Mouse (Mus musculus): ENCODE data around the gene Clip3. TPM values are rescaled to one million over a fixed set of nuclear protein-coding genes. Genes with fewer than 3 reads are reported as not detected.
A peak's percentile ranks its signal among the peaks of the same experiment; 100 is the strongest.

Gene Clip3
- polyA plus RNA-seq, 1 experiment from 2014 or later, result 9.6 TPM

GRCm38 (mm10) chr7:30347828-30348227 lies 56.3 kb downstream of the Clip3 start:
- no peaks in the 10 kb centered on the region for H3K36me3 ChIP-seq (ENCODE audit: control insufficient read depth, insufficient read depth, low read length)
- WGBS, result 2% methylated on average over 30 of the region's 30 CpGs
- 0 out of 2 replicates have a peak overlapping the region, but pooled peaks have one; percentile 3 for H3K4me2 ChIP-seq (replicated peaks; ENCODE audit: low read depth)
- H3K27ac ChIP-seq (replicated peaks), result no peak overlapping the region
- ATAC-seq (ENCODE audit: low FRiP score, low TSS enrichment) (peak; percentile 72), DNase-seq (ENCODE audit: low spot score) (peak; percentile 78)
- H3K4me1 ChIP-seq (replicated peaks; ENCODE audit: control insufficient read depth, insufficient read depth), result no peaks in the 10 kb centered on the region
- H3K4me3 ChIP-seq (ENCODE audit: low read depth, low read length), result no peak overlapping the region
- H3K9me3 ChIP-seq (ENCODE audit: control insufficient read depth, low read length), result no peaks in the 10 kb centered on the region
- H3K9ac ChIP-seq (ENCODE audit: low read length), result no peak overlapping the region
- no peaks in the 10 kb centered on the region for H3K27me3 ChIP-seq (ENCODE audit: control insufficient read depth, insufficient read depth, low read length)
- TF ChIP-seq EP300 (optimal IDR thresholded peaks at IDR 0.05) (no peak), CTCF (IDR thresholded peaks at IDR 0.05; ENCODE audit: low read depth) (peak; percentile 86)

DNA sequence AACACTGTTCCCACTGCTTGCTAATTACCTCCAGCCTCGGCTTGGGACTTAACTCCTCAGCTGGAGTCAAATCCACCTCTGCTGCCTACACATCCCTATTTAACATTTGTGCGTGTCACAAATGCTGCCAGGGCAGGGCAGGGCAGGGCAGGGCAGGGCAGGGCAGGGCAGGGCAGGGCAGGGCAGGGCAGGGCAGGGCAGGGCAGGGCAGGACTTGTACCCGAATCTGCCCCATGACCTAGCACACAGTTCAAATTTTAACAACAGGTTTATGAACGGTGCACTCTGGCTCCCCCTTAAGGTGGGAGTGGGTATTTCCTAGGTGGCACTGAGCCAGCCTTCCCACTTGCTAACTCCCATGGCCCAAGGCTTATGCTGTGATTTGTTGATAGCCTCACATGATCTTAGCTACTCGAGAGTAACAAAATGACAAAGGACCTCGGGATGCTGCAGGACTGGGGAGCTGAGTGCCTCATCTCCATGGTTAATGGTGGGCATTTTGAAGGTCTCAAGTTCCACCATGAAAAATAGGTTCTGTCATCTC lies 61.8 kb downstream of the Clip3 start:
- no peak overlapping the region for H3K4me3 ChIP-seq (ENCODE audit: low read depth, low read length)
- ATAC-seq (ENCODE audit: low FRiP score, low TSS enrichment), result peak; percentile 87
- no peak overlapping the region for H3K9ac ChIP-seq (ENCODE audit: low read length)
- TF ChIP-seq EP300 (optimal IDR thresholded peaks at IDR 0.05), result no peak
- peak; percentile 83 for TF ChIP-seq CTCF (IDR thresholded peaks at IDR 0.05; ENCODE audit: low read depth)
- H3K27me3 ChIP-seq (ENCODE audit: control insufficient read depth, insufficient read depth, low read length), result no peaks in the 10 kb centered on the region
- H3K4me1 ChIP-seq (replicated peaks; ENCODE audit: control insufficient read depth, insufficient read depth), result no peaks in the 10 kb centered on the region; the same call in 1 of the 2 replicates
- DNase-seq (ENCODE audit: low spot score), result peak; percentile 89
- no peaks in the 10 kb centered on the region for H3K36me3 ChIP-seq (ENCODE audit: control insufficient read depth, insufficient read depth, low read length)
- H3K27ac ChIP-seq (replicated peaks), result no peak overlapping the region
- WGBS, result 17% methylated on average over 6 of the region's 6 CpGs
- no peaks in the 10 kb centered on the region for H3K9me3 ChIP-seq (ENCODE audit: control insufficient read depth, low read length)
- H3K4me2 ChIP-seq (replicated peaks; ENCODE audit: low read depth), result no peak overlapping the region

GRCm38 (mm10) chr7:30354059-30354458 lies 62.5 kb downstream of the Clip3 start:
- Histone ChIP-seq H3K4me3 (ENCODE audit: low read depth, low read length) (no peak overlapping the region), H3K9ac (ENCODE audit: low read length) (no peak overlapping the region), H3K27me3 (ENCODE audit: control insufficient read depth, insufficient read depth, low read length) (no peaks in the 10 kb centered on the region), H3K27ac (replicated peaks) (no peak overlapping the region), H3K4me2 (replicated peaks; ENCODE audit: low read depth) (no peak overlapping the region), H3K9me3 (ENCODE audit: control insufficient read depth, low read length) (no peaks in the 10 kb centered on the region), H3K4me1 (replicated peaks; ENCODE audit: control insufficient read depth, insufficient read depth) (no peaks in the 10 kb centered on the region; the same call in 1 of the 2 replicates), H3K36me3 (ENCODE audit: control insufficient read depth, insufficient read depth, low read length) (no peaks in the 10 kb centered on the region)
- no peak for TF ChIP-seq EP300 (optimal IDR thresholded peaks at IDR 0.05)
- no peak for TF ChIP-seq CTCF (IDR thresholded peaks at IDR 0.05; ENCODE audit: low read depth)
- 66% methylated on average over 4 of the region's 4 CpGs for WGBS
- 0 out of 2 replicates have a peak, but pooled peaks have one; percentile 13 for ATAC-seq (ENCODE audit: low FRiP score, low TSS enrichment)
- no peak for DNase-seq (ENCODE audit: low spot score)

Other genes starting within 250 kb of the Clip3 start
- 1.6 and 1.8 TPM in 2 replicates for gene Zfp14, start 240.3 kb upstream of the Clip3 start, polyA plus RNA-seq (2015; fragmentation: Nextera tagmentation; extraction: Ambion mirVana)
- gene Zfp82, start 218.8 kb upstream of the Clip3 start, polyA plus RNA-seq (2015; fragmentation: Nextera tagmentation; extraction: Ambion mirVana), result 1.9 and 2.1 TPM in 2 replicates
- 0.36 and 0.38 TPM in 2 replicates for gene Gm26920, start 201.3 kb upstream of the Clip3 start, polyA plus RNA-seq (2015; fragmentation: Nextera tagmentation; extraction: Ambion mirVana)
- 3.4 and 3.8 TPM in 2 replicates for gene Zfp566, start 201.2 kb upstream of the Clip3 start, polyA plus RNA-seq (2015; fragmentation: Nextera tagmentation; extraction: Ambion mirVana)
- 44.6 and 44.8 TPM in 2 replicates for gene Zfp260, start 197.0 kb upstream of the Clip3 start, polyA plus RNA-seq (2015; fragmentation: Nextera tagmentation; extraction: Ambion mirVana)
- 2.4 and 3.0 TPM in 2 replicates for gene Zfp382, start 169.8 kb upstream of the Clip3 start, polyA plus RNA-seq (2015; fragmentation: Nextera tagmentation; extraction: Ambion mirVana)
- 4.2 and 5.4 TPM in 2 replicates for gene Zfp146, start 122.0 kb upstream of the Clip3 start, polyA plus RNA-seq (2015; fragmentation: Nextera tagmentation; extraction: Ambion mirVana)
- gene Cox7a1, start 107.6 kb upstream of the Clip3 start, polyA plus RNA-seq (2015; fragmentation: Nextera tagmentation; extraction: Ambion mirVana), result 38.8 and 40.7 TPM in 2 replicates
- gene Capns1, start 92.9 kb upstream of the Clip3 start, polyA plus RNA-seq (2015; fragmentation: Nextera tagmentation; extraction: Ambion mirVana), result 94.5 and 96.8 TPM in 2 replicates
- gene Polr2i, start 59.8 kb upstream of the Clip3 start, polyA plus RNA-seq (2015; fragmentation: Nextera tagmentation; extraction: Ambion mirVana), result 98.2 and 106 TPM in 2 replicates
- 149 and 153 TPM in 2 replicates for gene Tbcb, start 59.5 kb upstream of the Clip3 start, polyA plus RNA-seq (2015; fragmentation: Nextera tagmentation; extraction: Ambion mirVana)
- not detected in 2 replicates for gene Ovol3, start 56.0 kb upstream of the Clip3 start, polyA plus RNA-seq (2015; fragmentation: Nextera tagmentation; extraction: Ambion mirVana)
- 0.38 and 0.44 TPM in 2 replicates for gene Thap8, start 11.6 kb upstream of the Clip3 start, polyA plus RNA-seq (2015; fragmentation: Nextera tagmentation; extraction: Ambion mirVana)
- 2.4 TPM in 2 replicates for gene Wdr62, start 11.3 kb upstream of the Clip3 start, polyA plus RNA-seq (2015; fragmentation: Nextera tagmentation; extraction: Ambion mirVana)
- 55.4 and 58.8 TPM in 2 replicates for gene Alkbh6, start 17.0 kb downstream of the Clip3 start, polyA plus RNA-seq (2015; fragmentation: Nextera tagmentation; extraction: Ambion mirVana)
- 13.5 and 14.2 TPM in 2 replicates for gene Syne4, start 23.1 kb downstream of the Clip3 start, polyA plus RNA-seq (2015; fragmentation: Nextera tagmentation; extraction: Ambion mirVana)
- gene E130208F15Rik, start 30.0 kb downstream of the Clip3 start, polyA plus RNA-seq (2015; fragmentation: Nextera tagmentation; extraction: Ambion mirVana), result not detected in 2 replicates
- gene Sdhaf1, start 32.2 kb downstream of the Clip3 start, polyA plus RNA-seq (2015; fragmentation: Nextera tagmentation; extraction: Ambion mirVana), result 19.1 and 20.2 TPM in 2 replicates
- 2.9 and 3.3 TPM in 2 replicates for gene Lrfn3, start 71.0 kb downstream of the Clip3 start, polyA plus RNA-seq (2015; fragmentation: Nextera tagmentation; extraction: Ambion mirVana)
- gene Tyrobp, start 122.0 kb downstream of the Clip3 start, polyA plus RNA-seq (2015; fragmentation: Nextera tagmentation; extraction: Ambion mirVana), result 66.6 and 71.0 TPM in 2 replicates
- gene Hcst, start 128.1 kb downstream of the Clip3 start, polyA plus RNA-seq (2015; fragmentation: Nextera tagmentation; extraction: Ambion mirVana), result 3.2 and 3.7 TPM in 2 replicates
- gene Nfkbid, start 130.0 kb downstream of the Clip3 start, polyA plus RNA-seq (2015; fragmentation: Nextera tagmentation; extraction: Ambion mirVana), result 1.1 TPM in 2 replicates
- 21.7 and 24.1 TPM in 2 replicates for gene Aplp1, start 153.8 kb downstream of the Clip3 start, polyA plus RNA-seq (2015; fragmentation: Nextera tagmentation; extraction: Ambion mirVana)
- gene Kirrel2, start 166.0 kb downstream of the Clip3 start, polyA plus RNA-seq (2015; fragmentation: Nextera tagmentation; extraction: Ambion mirVana), result 0.18 TPM in 2 replicates
- gene Nphs1, start 166.6 kb downstream of the Clip3 start, polyA plus RNA-seq (2015; fragmentation: Nextera tagmentation; extraction: Ambion mirVana), result 0.16 and 0.25 TPM in 2 replicates
- 0.42 and 0.68 TPM in 2 replicates for gene Prodh2, start 201.9 kb downstream of the Clip3 start, polyA plus RNA-seq (2015; fragmentation: Nextera tagmentation; extraction: Ambion mirVana)
- gene Arhgap33, start 243.3 kb downstream of the Clip3 start, polyA plus RNA-seq (2015; fragmentation: Nextera tagmentation; extraction: Ambion mirVana), result 1.5 and 1.6 TPM in 2 replicates